Mouse (Mus musculus) adrenal gland, postnatal 0 days (tissue): ENCODE results near the gene Wbp2. TPM values are rescaled to one million over a fixed set of nuclear protein-coding genes. Genes with fewer than 3 reads are reported as not detected.

Experiments
- polyA plus RNA-seq: library from polyadenylated mRNA; unstranded; fragments of >200 nt; fragmentation: Nextera tagmentation; extraction: Ambion mirVana; gene quantifications from 2 replicates; pipeline ENCODE4 v1.2.1, GENCODE M21; 2015

Wbp2 gene
- polyA plus RNA-seq: 123 and 155 TPM in 2 replicates

GRCm38 (mm10) chr11:116086258-116087193 is at the start of gene Wbp2:
Wbp2 (minus strand) TSS chr11:116086995.

GRCm38 (mm10) chr11:116130488-116131205 is 43.9 kb upstream of the Wbp2 start, which contains the start of gene Trim65:
Trim65 (minus strand) TSS chr11:116131128.

GRCm38 (mm10) chr11:116127156-116127980 is 40.6 kb upstream of the Wbp2 start, which contains the start of gene Trim47:
Trim47 (minus strand) TSS chr11:116127210.

GRCm38 (mm10) chr11:116077446-116078204 is 9.2 kb downstream of the Wbp2 start, which contains the start of gene Unc13d:
Unc13d (minus strand) TSS chr11:116077961.

GRCm38 (mm10) chr11:116030088-116030897 is 56.5 kb downstream of the Wbp2 start, which contains the start of gene Unk:
Unk (plus strand) TSS chr11:116030322.

Other genes with a start within 250 kb of the Wbp2 start
- 0.32 and 1.4 TPM in 2 replicates for gene Myo15b, start 228.6 kb downstream of the Wbp2 start, polyA plus RNA-seq
- gene Smim5, start 187.0 kb downstream of the Wbp2 start, polyA plus RNA-seq: 6.9 and 8.5 TPM in 2 replicates
- gene Smim6, start 175.0 kb downstream of the Wbp2 start, polyA plus RNA-seq: 1.3 and 1.4 TPM in 2 replicates
- gene Sap30bp, start 153.7 kb downstream of the Wbp2 start, polyA plus RNA-seq: 41.6 and 42.6 TPM in 2 replicates
- gene Recql5, start 153.5 kb downstream of the Wbp2 start, polyA plus RNA-seq: 6.3 and 12.8 TPM in 2 replicates
- gene Itgb4, start 112.3 kb downstream of the Wbp2 start, polyA plus RNA-seq: 2.2 and 3.0 TPM in 2 replicates
- gene Galk1, start 74.3 kb downstream of the Wbp2 start, polyA plus RNA-seq: 111 and 122 TPM in 2 replicates
- 1,269 and 1,294 TPM in 2 replicates for gene H3f3b, start 59.0 kb downstream of the Wbp2 start, polyA plus RNA-seq
- gene Unk, start 56.7 kb downstream of the Wbp2 start, polyA plus RNA-seq: 13.7 and 18.1 TPM in 2 replicates
- 2.0 TPM in 2 replicates for gene Unc13d, start 9.0 kb downstream of the Wbp2 start, polyA plus RNA-seq
- 23.7 and 29.6 TPM in 2 replicates for gene Trim47, start 40.2 kb upstream of the Wbp2 start, polyA plus RNA-seq
- 3.2 and 3.5 TPM in 2 replicates for gene Trim65, start 44.1 kb upstream of the Wbp2 start, polyA plus RNA-seq
- gene Mrpl38, start 51.9 kb upstream of the Wbp2 start, polyA plus RNA-seq: 52.3 and 86.2 TPM in 2 replicates
- gene Fbf1, start 81.2 kb upstream of the Wbp2 start, polyA plus RNA-seq: 12.9 and 18.1 TPM in 2 replicates
- 48.9 and 49.5 TPM in 2 replicates for gene Ten1, start 111.9 kb upstream of the Wbp2 start, polyA plus RNA-seq
- 37.2 and 49.8 TPM in 2 replicates for gene Acox1, start 112.0 kb upstream of the Wbp2 start, polyA plus RNA-seq
- gene Evpl, start 151.1 kb upstream of the Wbp2 start, polyA plus RNA-seq: 1.4 and 1.9 TPM in 2 replicates
- 40.4 and 59.2 TPM in 2 replicates for gene Srp68, start 187.2 kb upstream of the Wbp2 start, polyA plus RNA-seq
- gene Galr2, start 193.9 kb upstream of the Wbp2 start, polyA plus RNA-seq: 0.77 and 3.2 TPM in 2 replicates
- 45.9 and 65.6 TPM in 2 replicates for gene Exoc7, start 220.2 kb upstream of the Wbp2 start, polyA plus RNA-seq
- 0.30 and 0.39 TPM in 2 replicates for gene Foxj1, start 248.4 kb upstream of the Wbp2 start, polyA plus RNA-seq